Mouse (Mus musculus): ENCODE measurements around the gene Ubtd2. TPM values are rescaled to one million over a fixed set of nuclear protein-coding genes. Genes with fewer than 3 reads are reported as not detected.

The Ubtd2 gene
- polyA plus RNA-seq, 1 experiment from 2014 or later = 18.6 TPM

DNA sequence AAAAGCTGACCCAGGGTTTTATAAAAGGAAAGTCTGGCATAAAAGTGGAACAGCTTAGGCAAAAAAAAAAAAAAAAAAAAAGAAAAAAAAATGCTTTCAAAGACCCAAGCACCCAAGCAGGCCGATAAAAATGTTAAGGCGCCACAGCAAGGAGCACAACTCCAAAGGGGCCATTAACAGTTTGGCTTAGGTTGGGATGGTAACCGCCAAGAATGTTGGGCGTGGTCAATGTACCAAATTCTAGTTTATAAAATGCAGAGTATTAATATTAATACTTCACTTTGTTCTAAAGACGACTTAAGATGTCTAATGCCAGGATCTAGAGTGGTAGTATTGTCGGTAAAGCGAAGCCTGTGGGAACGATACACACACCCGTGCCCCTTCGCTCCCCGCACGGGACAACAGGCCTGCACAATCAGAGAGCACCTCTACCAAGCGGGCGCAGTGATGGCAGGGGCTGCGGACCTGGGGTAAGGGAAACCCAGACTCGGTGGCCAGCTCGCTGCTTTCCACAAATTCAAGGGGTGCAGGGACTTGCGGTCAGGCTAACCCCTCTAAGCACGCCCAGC lies 855 bp upstream of the Ubtd2 start:
- H3K27ac ChIP-seq (replicated peaks) = peak overlapping the region; percentile 95
- no peaks in the 10 kb centered on the region for H3K9me3 ChIP-seq (ENCODE audit: control insufficient read depth, low read length)
- H3K4me3 ChIP-seq (ENCODE audit: low read depth, low read length) = peak overlapping the region; percentile 94
- H3K4me1 ChIP-seq (replicated peaks; ENCODE audit: control insufficient read depth, insufficient read depth) = no peaks in the 10 kb centered on the region
- 2% methylated on average over 19 of the region's 19 CpGs for WGBS
- ATAC-seq (ENCODE audit: low FRiP score, low TSS enrichment) (no peak), DNase-seq (ENCODE audit: low spot score) (no peak)
- H3K27me3 ChIP-seq (ENCODE audit: control insufficient read depth, insufficient read depth, low read length) = no peaks in the 10 kb centered on the region
- no peaks in the 10 kb centered on the region for H3K36me3 ChIP-seq (ENCODE audit: control insufficient read depth, insufficient read depth, low read length)
- H3K9ac ChIP-seq (ENCODE audit: low read length) = peak overlapping the region; percentile 96
- TF ChIP-seq CTCF (IDR thresholded peaks at IDR 0.05; ENCODE audit: low read depth) (no peak), EP300 (optimal IDR thresholded peaks at IDR 0.05) (no peak)
- peak overlapping the region; percentile 93 for H3K4me2 ChIP-seq (replicated peaks; ENCODE audit: low read depth)

DNA sequence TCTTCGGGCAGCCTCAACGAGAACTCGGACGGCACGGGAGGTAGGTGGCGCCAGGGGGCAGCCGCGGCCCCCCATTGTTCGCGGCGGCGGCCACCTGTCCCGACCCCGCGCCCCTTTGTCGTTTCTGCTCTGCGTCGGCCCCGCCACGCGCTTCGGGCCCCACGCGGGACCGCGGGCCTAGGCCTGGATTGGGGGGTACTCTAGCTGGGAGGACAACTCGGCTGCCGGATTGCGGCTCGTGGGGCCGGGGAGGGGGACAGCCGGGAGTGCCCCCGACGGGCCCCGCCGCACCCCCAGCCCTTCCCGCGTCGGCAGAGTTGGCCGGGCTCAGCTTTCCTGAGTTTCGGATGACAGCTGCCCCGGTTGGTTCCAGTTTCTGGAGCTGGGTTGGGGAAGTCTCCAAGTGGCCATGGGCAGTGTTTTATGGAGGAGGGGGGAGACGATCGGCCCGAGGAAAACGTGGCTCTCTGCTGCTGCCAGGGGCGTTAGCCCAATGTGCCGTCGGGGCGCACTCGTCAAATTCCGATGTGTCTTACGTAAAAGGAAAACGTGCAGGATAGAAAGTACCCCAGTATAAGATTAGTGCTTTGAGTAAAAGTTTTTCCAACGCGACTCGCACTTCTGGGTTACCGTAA lies 454 bp downstream of the Ubtd2 start:
- ATAC-seq (ENCODE audit: low FRiP score, low TSS enrichment) = no peak

DNA sequence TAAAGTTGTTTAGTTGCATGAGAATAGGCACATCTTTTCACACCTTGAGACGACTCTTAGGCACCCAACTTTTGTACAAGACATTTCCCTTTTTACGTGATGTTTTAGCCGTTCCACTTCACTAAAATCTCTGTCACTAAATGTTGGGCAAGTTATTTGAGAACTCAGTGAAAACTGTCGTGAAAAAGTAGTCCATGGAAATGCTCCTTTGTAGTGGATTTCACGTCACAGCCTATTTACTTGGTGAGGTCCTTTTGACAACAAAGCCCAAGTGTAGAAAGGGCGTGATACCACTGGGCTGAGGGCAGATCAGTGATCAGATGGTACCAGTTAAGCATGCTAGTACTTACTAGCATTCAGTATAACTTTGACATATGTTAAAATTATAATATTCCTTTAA lies 1.2 kb downstream of the Ubtd2 start:
- Histone ChIP-seq H3K4me2 (replicated peaks; ENCODE audit: low read depth) (peak overlapping the region; percentile 93), H3K4me1 (replicated peaks; ENCODE audit: control insufficient read depth, insufficient read depth) (no peaks in the 10 kb centered on the region), H3K27me3 (ENCODE audit: control insufficient read depth, insufficient read depth, low read length) (no peaks in the 10 kb centered on the region), H3K27ac (replicated peaks) (no peak overlapping the region), H3K36me3 (ENCODE audit: control insufficient read depth, insufficient read depth, low read length) (no peaks in the 10 kb centered on the region), H3K9ac (ENCODE audit: low read length) (no peak overlapping the region; the same call in 1 of the 2 replicates), H3K4me3 (ENCODE audit: low read depth, low read length) (peak overlapping the region; percentile 94), H3K9me3 (ENCODE audit: control insufficient read depth, low read length) (no peaks in the 10 kb centered on the region)
- ATAC-seq (ENCODE audit: low FRiP score, low TSS enrichment) (no peak), DNase-seq (ENCODE audit: low spot score) (no peak)
- 8% methylated on average over 6 of the region's 6 CpGs for WGBS
- TF ChIP-seq CTCF (IDR thresholded peaks at IDR 0.05; ENCODE audit: low read depth) = no peak
- no peak for TF ChIP-seq EP300 (optimal IDR thresholded peaks at IDR 0.05)

More for the DNA sequence above, 454 bp downstream of the Ubtd2 start:
- no peak for TF ChIP-seq EP300 (optimal IDR thresholded peaks at IDR 0.05)
- TF ChIP-seq CTCF (IDR thresholded peaks at IDR 0.05; ENCODE audit: low read depth) = no peak; the same call in none of the 2 replicates
- H3K4me2 ChIP-seq (replicated peaks; ENCODE audit: low read depth) = peak overlapping the region; percentile 93
- DNase-seq (ENCODE audit: low spot score) = peak; percentile 58
- no peaks in the 10 kb centered on the region for H3K27me3 ChIP-seq (ENCODE audit: control insufficient read depth, insufficient read depth, low read length)
- H3K9ac ChIP-seq (ENCODE audit: low read length) = peak overlapping the region; percentile 96
- no peaks in the 10 kb centered on the region for H3K4me1 ChIP-seq (replicated peaks; ENCODE audit: control insufficient read depth, insufficient read depth)
- H3K27ac ChIP-seq (replicated peaks) = peak overlapping the region; percentile 95
- WGBS = under 1% methylated on average over 43 of the region's 58 CpGs
- H3K36me3 ChIP-seq (ENCODE audit: control insufficient read depth, insufficient read depth, low read length) = no peaks in the 10 kb centered on the region
- H3K9me3 ChIP-seq (ENCODE audit: control insufficient read depth, low read length) = no peaks in the 10 kb centered on the region
- peak overlapping the region; percentile 94 for H3K4me3 ChIP-seq (ENCODE audit: low read depth, low read length)

DNA sequence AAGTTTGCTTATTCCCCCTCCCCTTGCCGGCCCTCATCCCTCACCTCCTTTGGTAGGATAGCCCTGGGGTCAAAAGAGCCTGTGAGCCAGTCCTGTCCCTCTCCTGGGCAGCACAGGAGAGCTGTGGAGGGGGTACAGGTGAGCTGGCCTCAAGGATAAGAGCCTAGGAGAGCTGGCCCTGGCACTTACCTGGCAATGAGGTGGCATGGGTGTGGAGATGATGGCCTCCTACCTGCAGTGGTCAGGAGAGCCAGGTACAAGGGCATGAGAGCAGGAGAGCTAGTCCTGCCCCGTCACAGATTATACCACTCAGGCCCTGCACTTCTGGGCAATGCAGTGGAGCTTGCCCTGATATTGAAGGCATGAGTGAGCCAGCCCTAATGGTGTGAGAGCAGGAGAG lies 9.1 kb downstream of the Ubtd2 start:
- H3K9ac ChIP-seq (ENCODE audit: low read length) = no peak overlapping the region
- H3K27ac ChIP-seq (replicated peaks) = no peak overlapping the region
- no peak overlapping the region for H3K4me3 ChIP-seq (ENCODE audit: low read depth, low read length)
- WGBS = 59% methylated on average over 2 of the region's 2 CpGs
- H3K4me2 ChIP-seq (replicated peaks; ENCODE audit: low read depth) = no peak overlapping the region
- H3K4me1 ChIP-seq (replicated peaks; ENCODE audit: control insufficient read depth, insufficient read depth) = no peaks in the 10 kb centered on the region
- no peaks in the 10 kb centered on the region for H3K36me3 ChIP-seq (ENCODE audit: control insufficient read depth, insufficient read depth, low read length)
- no peaks in the 10 kb centered on the region for H3K27me3 ChIP-seq (ENCODE audit: control insufficient read depth, insufficient read depth, low read length)
- TF ChIP-seq CTCF (IDR thresholded peaks at IDR 0.05; ENCODE audit: low read depth) (no peak), EP300 (optimal IDR thresholded peaks at IDR 0.05) (no peak)
- ATAC-seq (ENCODE audit: low FRiP score, low TSS enrichment) (no peak), DNase-seq (ENCODE audit: low spot score) (no peak)
- H3K9me3 ChIP-seq (ENCODE audit: control insufficient read depth, low read length) = no peaks in the 10 kb centered on the region

DNA sequence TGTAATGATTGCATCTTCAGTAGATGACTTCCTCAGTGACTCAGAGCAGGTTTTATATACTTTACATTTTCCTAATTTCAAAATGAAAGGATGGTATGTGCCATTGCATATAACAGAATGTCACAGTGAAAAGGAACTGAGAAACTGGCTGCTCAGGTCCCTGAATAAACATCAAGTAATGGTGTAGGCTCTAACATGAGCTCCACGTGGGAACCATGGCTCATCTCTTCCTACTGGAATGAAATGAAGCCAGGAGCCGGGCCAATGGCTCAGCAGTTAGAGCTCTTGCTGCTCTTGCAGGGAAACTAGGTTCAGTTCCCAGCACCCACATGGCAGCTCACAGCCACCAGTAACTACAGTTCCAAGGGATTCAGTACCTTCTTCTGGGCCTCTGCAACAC lies 16.8 kb downstream of the Ubtd2 start:
- no peaks in the 10 kb centered on the region for H3K9me3 ChIP-seq (ENCODE audit: control insufficient read depth, low read length)
- DNase-seq (ENCODE audit: low spot score) = no peak
- 52% methylated on average over 2 of the region's 2 CpGs for WGBS

DNA sequence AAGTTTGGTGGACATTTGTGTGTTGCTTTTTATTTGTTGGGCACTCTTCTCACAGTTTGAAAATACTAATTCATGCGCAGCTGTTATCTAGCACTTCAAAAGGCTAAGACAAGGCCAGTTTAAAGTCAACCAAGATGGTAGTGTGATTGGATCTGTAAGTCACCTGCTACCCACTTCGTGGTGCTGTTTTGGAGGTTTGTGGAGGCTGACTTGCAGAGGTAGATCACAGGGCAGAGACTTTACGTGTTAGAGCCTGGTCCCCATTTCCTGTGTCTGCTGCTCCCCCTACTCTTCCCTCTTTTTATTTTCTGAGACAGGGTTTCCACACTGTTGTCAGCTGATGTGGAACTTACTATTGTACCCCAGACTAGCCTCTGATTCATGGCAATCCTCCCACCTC lies 19.6 kb downstream of the Ubtd2 start:
- ATAC-seq (ENCODE audit: low FRiP score, low TSS enrichment) = no peak

More for the DNA sequence above, 16.8 kb downstream of the Ubtd2 start:
- H3K36me3 ChIP-seq (ENCODE audit: control insufficient read depth, insufficient read depth, low read length) = no peaks in the 10 kb centered on the region
- no peak overlapping the region for H3K27ac ChIP-seq (replicated peaks)
- H3K4me2 ChIP-seq (replicated peaks; ENCODE audit: low read depth) = no peak overlapping the region
- no peak overlapping the region for H3K9ac ChIP-seq (ENCODE audit: low read length)
- H3K27me3 ChIP-seq (ENCODE audit: control insufficient read depth, insufficient read depth, low read length) = no peaks in the 10 kb centered on the region
- no peaks in the 10 kb centered on the region for H3K4me1 ChIP-seq (replicated peaks; ENCODE audit: control insufficient read depth, insufficient read depth)
- no peak for ATAC-seq (ENCODE audit: low FRiP score, low TSS enrichment)
- TF ChIP-seq CTCF (IDR thresholded peaks at IDR 0.05; ENCODE audit: low read depth) (no peak), EP300 (optimal IDR thresholded peaks at IDR 0.05) (no peak)
- no peak overlapping the region for H3K4me3 ChIP-seq (ENCODE audit: low read depth, low read length)

More for the DNA sequence above, 19.6 kb downstream of the Ubtd2 start:
- H3K27me3 ChIP-seq (ENCODE audit: control insufficient read depth, insufficient read depth, low read length) = no peaks in the 10 kb centered on the region
- no peaks in the 10 kb centered on the region for H3K9me3 ChIP-seq (ENCODE audit: control insufficient read depth, low read length)
- no peaks in the 10 kb centered on the region for H3K4me1 ChIP-seq (replicated peaks; ENCODE audit: control insufficient read depth, insufficient read depth)
- no peak for TF ChIP-seq EP300 (optimal IDR thresholded peaks at IDR 0.05)
- no peak for TF ChIP-seq CTCF (IDR thresholded peaks at IDR 0.05; ENCODE audit: low read depth)
- 78% methylated on average over 3 of the region's 3 CpGs for WGBS
- no peak overlapping the region for H3K4me2 ChIP-seq (replicated peaks; ENCODE audit: low read depth)
- H3K9ac ChIP-seq (ENCODE audit: low read length) = no peak overlapping the region
- H3K27ac ChIP-seq (replicated peaks) = no peak overlapping the region
- no peak overlapping the region for H3K4me3 ChIP-seq (ENCODE audit: low read depth, low read length)
- no peaks in the 10 kb centered on the region for H3K36me3 ChIP-seq (ENCODE audit: control insufficient read depth, insufficient read depth, low read length)
- no peak for DNase-seq (ENCODE audit: low spot score)

Data from stomach, postnatal 0 days (tissue).